Mouse (Mus musculus) thymus, adult 18-20 months (tissue): ENCODE measurements around the gene Nos1ap.

Experiments
- DNase-seq, 2 experiments: peaks; one replicate each; pipeline ENCODE4 v3.0.0; 2022; ENCODE audit warnings: mixed read lengths in 2 of 2

Nos1ap gene

DNA sequence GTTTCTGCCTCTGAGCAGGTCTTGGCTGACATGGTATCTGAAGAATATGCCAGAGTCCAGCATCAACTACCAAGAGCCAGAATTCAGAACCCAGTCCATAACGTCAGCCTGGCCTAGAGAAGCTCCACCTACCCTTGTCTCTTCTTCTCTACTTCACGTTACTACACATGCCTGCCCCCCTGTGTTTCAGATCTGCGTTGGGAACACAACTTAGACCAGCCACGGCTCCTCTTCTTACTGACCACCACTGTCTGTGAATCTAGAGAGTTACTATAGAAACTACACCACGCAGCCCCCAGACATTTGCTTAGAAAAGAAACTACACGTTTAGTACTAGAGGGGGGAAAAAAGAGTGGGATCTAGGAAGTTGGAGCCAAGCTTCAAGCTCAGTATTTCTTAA, 2.9 kb downstream of the Nos1ap start:
- no peak for DNase-seq

DNA sequence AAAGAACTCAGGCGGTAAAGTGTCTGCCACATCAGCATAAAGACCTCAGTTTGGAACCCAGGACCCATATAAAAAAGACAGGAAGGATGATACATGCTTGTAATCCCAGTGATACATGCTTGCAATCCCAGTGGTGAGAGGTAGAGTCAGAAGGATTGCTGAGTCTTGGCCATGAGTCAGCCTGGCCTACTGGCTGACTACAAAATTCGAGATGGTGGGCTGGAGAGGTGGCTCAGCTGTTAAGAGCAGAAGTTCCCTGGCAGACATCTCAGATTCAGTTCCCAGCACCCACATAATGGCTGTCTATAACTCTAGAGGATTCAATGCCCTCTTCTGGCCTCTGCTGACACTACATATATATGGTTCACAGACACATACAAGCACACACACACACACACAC, 5.7 kb downstream of the Nos1ap start:
- no peak for DNase-seq

DNA sequence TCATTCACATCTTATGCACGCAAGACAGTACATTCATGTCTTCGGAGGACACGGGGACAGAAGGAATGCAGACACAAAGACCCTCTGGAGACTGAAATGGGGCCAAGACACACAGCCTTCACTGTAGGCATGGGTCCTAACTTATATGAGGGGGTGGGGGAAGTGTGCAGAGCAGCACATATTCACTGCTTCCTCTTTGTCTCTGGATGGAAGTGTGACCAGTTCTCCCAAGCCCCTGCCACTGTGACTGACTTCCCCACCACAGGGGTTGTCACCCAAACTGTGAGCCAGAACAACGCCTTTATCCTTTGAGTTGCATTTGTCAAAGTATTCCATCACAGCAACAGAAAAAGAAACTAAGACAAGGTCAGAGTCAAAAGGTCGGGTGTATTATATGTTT, 7.3 kb downstream of the Nos1ap start:
- DNase-seq: no peak

DNA sequence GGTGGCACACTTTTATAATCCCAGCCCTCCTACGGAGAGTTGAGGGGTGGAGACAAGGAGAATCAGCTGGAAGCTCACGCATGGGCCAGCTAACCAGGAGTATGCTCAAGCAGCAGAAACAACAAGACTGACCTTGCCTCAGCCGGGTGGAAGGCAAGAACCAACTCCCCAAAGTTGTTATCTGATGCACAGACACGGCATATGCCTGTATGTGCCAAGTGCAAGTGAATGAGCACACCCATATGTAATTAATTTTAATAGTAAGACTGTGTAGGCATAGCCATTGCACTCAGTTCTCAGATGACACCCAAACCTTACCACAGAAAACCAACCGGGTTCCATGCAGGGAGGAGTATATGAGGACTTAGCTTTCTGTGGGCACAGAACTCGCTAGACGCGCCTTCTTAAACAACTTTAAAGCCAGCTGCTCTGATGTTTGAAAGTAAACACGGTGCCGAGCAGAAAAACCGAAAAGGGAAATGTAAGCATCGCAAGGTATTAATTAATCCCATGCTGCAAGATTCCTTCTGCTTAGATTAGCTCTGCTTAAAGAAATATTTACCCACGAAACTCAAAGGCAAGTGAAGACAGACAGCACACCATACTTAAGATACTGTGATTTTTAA, 9.1 kb downstream of the Nos1ap start:
- DNase-seq: no peak

DNA sequence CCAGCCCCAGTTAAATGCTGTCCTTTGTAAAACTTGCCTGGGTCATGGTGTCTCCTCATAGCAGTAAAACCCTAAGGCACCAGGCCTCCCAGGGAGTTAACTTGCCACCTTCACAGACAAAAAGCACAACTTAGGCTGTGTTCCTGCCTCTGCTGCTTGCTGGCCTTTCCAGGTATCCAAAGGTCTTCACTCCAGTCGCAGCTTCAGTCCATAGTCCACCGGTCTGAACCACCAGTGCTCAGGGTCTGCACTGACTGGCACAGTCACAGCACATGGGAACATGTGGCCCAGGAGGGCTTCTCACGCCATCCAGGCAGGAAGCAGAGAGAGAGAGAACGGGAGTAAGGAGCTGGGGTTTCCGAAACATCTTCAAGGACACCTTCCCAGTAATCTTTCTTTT, 10.2 kb downstream of the Nos1ap start:
- no peak for DNase-seq

DNA sequence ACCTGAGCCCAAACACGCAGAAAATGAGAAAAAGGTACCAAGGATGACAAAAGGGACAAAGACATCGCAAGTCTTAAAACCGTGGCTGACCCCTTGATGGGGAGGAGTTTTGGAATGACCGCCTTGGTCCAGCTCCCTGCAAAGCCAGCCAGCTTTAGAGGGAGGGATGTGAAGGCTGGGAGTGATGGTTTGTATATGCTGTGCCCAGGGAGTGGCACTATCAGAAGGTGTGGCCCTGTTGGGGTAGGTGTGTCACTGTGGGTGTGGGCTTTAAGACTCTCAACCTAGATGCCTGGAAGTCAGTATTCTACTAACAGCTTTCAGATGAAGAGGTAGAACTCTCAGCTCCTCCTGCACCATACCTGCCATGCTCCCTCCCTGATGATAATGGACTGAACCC, 10.6 kb downstream of the Nos1ap start:
- no peak for DNase-seq

DNA sequence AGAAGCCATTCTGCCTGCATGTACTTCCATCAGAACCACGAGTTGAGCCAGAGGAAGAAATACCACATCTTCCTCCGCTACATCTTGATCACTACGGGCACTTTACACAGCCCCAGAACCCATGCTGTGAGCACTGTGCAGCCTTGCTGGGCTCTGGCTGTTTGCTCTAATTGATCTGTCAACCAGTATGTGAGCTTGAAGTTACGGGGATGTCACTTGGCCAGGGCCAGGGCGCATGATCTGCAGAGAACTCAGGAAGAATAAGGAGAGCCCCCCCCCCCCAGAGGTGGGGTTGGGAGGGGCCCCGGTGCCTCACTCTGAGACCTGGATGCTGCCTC, 13.0 kb downstream of the Nos1ap start:
- DNase-seq: no peak

DNA sequence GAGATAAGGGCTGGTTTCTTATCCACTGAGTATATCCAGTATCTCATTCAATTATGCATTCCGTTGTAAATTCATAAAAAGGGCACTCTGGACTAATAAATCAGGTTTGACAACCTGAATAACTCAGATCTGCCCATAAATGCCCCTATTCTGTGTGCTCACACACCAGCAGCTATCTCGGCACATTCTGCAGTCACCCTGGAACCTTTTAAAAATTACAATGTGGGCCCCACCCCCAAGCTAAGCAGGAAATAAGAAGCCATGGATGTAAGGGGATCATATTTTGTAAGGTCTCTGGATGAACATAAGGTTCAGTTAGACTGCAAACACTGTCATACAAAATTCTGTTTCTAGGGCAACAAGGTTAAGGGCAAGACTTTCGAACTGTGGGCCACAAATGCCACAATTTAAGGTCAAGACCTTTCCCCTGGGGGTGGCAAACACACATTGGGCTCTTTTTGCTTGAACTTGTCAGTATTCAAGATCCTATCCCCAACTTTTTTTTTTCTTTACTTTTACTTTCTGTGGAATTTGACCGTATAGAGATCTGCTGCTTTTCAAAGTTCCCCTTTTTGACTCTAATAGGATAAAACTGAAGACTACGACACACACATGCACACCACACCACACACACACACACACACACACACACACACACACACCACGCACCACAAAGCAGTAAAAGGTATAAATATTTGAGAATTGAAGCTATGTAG, 13.5 kb downstream of the Nos1ap start:
- DNase-seq: no peak

DNA sequence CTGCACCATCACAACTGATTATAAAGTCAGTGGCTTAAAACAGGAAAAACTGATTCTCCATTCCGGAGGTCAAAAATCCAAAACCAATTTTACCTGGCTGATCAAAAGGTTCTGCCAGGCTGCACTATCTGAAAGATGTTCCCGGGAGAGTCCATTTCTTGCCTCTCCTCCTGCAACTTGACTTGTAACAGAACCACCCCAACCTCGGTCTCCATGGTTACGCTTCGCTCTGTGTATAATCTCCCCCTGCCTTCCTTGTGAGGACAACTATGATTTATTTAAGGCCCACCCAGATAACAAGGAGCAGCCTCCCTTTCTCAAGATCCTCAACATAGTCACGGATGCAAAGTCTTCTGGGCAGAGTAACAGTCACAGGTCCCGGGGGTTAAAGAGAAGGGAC, 16.5 kb downstream of the Nos1ap start:
- no peak for DNase-seq

DNA sequence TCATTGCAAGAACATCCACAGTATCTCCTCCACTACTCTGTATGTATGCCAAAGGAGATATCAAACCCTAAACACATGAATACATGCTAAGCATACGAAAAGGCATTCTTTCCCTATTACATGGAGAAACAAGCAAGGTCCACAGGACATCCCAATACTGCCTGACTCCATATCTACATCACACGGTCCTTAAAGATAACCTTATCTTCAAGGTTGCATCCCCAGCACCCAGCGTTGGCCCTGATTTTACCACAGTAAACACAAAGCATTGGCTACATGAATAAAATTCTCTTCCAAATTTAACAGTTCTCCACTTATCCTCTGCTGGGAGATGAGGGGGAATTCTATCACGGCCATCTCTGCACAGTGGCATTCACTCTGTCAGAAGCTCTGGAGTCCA, 22.7 kb downstream of the Nos1ap start:
- no peak for DNase-seq

DNA sequence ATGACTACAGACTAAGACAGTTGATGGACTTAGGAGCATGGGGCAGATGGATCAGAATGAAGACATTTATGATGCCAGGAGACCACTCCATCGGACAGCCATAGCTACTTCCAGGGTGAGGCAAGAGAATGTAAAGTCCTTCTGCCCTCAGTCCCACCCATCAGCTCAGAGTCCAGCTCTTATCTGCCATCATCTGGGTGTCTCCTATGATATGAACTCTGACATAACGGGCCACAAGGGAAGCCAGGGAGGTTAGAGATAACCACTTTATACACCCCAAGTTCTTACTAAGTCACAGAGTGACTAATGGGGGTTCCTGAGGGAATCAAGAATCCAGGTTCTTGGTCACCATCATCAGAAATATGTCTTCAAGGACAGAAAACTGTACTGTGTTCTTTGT, 23.1 kb downstream of the Nos1ap start:
- DNase-seq: no peak

DNA sequence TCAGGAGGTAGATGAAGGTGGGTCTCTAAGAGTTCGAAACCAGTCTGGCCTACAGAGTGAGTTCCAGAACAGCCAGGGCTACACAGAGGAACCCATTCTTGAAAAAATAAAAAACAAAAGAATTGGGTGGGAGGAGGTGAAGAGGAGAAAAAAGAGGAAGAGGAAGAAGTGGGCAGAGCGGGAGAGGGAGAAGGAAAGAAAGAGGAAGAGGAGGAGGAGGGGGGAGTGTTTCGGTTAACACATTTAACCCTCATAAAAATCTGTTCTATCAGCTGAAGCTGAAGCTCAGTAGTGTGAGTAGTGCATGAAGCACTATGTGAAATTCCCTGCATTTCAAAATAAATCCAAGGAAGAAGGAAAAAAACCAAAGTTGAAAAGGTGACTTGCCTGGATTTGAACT, 24.7 kb downstream of the Nos1ap start:
- no peak for DNase-seq

DNA sequence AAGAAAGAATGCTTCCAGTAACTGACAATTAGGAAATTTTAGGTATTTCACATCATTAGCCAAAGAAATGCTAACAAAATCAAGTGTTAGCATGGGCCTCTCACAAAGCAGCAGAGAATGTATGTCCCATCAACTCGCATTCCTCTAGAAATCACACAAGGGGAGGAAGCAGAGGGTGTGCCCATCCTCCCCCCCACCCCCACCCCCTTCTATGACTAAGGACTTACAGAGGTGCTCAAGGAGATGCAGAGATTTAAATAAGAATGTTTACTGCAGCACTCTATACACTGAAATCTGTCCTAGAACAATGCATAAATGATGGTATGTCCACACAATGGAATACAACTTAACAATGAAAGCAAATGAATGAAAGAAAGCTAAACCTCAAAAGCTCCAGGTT, 27.2 kb downstream of the Nos1ap start:
- DNase-seq: no peak

DNA sequence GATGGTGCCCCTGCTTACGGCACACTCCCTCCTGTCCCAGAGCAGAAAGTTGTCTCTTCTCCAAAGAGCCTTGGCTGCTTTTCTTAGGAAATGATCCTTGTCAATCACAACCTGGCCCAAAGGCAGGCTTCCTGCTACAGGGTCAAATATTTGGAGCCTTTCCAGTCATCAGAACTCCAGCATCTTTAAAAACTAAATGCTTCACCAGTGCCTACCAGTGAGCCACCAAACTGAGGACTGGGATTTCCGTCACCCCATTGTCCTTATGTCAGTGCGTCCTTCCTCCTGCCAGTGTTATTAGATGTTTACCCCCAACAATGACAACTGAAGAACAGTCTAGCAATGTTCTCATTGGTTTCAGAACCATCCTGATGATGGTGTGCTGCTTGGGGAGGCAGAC, 28.9 kb downstream of the Nos1ap start:
- DNase-seq: no peak

DNA sequence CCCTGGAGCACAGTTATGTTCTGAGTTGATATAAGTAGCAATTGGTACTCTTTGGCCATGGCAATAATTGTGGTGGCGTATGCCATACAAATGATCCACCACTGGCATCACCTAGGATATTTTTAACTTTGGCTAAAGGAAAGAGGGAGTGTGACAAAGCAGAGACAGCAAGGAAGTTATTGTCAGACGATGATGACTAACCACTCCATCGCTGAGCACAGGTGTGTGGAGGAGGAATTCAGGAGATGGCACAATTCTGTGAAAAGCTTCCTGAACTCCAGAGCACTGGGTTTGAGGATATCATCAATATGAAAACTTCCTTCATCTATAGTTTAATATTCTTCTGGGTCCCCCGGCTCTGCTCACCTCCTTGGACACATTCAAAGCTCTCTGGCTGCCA, 31.7 kb downstream of the Nos1ap start:
- DNase-seq: no peak

DNA sequence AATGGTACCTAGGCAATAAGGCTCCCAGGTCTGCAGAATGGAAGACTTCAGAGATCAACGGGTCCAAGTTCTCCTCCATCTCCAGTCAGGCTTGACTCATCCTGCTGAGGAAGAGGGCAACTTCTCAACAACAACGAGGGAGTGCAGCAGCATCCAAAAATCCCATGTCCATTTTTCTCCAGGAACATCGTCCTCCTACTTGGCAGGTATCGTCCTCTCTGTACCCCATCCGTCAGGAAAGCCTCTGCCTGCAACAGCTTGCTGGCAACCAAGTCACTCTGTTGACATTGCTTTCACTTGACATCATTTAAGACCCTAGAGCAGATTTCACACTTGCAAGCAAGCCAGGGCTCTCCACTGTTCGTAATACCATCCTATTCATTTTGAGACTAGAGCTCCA, 33.0 kb downstream of the Nos1ap start:
- DNase-seq: no peak

DNA sequence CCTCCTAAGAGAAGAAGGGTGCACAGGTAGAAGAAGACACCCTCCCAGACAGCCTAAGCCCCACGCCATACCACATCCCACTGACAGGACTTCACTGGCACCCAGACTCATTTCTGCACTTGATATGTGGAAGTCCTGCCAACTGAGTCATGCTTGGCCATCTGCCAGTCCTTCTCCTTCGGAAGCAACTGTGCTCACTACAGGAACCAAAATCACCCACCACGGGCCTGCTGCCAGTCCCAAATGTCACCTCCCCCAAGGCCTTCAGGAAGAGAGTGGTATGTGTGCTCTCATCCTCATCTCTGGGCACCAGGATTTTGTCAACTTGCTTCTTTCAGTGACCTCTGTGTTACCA, 34.7 kb downstream of the Nos1ap start:
- DNase-seq: no peak

DNA sequence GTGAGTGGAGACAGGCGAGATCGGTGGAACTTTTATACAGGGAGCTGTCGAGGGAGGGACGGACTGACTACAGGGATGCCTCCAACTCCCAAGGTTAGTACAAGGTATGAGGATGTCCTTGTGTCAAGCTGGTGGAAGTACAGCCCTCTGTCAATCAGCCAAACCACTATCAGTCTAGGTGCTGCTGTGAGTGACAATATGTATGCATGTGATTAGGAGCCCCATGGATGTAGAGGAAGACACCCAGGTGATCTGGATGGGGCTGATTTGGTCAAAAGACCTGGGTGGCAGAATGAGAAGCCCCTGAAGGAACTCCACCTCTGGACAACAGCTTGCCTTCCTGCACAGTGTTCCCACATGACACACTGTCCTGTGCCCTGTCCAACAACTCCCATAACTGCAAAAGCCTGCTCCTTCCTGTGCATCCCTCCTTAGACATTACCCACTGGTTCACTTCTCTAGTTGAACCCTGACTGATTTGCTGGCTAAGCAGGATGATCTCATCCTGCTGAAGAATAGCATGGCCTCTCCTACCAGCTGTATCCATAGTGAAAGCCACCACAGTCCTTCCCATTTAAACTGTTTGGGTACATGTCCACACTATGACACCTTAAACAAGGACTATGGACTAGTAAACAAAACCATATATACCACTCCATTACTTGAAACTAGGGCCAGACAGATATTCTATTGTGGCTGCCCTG, 35.3 kb downstream of the Nos1ap start:
- DNase-seq: no peak

DNA sequence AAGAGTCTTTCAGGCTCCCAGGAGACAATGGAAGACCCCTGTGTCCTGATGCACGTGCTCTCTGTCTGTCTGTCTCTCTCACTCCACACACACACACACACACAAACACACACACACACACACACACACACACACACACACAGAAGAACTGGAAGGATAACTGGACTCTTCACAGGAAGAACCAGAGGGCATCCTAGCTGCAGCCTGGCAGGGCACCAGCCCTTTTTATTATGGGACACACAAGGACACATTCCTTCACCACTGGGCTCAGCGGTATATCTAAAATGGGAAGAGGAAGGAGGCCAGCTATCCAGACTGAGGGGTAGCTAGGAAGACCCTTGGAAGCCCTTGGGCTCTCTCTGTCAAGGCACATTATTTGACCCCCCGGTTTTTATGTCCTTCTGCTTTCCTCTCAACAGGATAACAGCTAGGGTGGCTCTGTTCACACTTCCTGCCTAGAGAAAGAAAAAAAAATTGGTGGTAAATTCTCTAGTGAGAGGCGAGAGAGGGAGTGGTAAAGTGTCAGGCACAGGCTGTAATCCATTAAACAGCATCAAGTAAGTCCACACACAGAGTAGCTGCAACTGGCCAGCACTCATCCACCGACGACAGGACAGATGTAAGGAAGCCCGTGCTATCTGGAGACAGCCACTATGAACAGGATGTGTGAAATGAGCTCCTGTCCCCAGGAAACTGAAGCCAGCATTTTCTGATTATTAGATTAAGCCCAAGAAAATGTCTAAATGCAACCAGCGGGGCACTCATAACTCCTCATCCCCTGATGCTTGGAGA, 38.8 kb downstream of the Nos1ap start:
- DNase-seq: no peak

DNA sequence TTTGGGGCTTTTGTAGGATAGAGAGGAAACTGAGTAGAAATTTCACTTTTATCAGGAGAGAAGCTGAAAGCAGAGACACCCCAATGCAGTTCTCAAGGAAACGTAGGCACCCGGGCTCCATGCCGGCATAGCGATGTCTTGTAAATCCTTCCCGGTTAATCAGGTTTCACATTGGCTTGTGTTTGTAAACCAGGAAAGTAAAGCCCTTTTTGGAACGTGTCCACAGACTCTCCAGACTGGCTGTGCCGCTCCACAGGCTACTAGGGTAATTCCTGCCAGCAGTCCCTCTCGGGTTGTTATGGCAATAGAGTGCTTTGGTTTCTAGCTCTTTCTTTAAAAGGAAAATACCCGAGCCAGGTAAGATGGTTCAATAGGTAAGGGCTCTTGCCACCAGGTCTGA, 40.6 kb downstream of the Nos1ap start:
- no peak for DNase-seq

DNA sequence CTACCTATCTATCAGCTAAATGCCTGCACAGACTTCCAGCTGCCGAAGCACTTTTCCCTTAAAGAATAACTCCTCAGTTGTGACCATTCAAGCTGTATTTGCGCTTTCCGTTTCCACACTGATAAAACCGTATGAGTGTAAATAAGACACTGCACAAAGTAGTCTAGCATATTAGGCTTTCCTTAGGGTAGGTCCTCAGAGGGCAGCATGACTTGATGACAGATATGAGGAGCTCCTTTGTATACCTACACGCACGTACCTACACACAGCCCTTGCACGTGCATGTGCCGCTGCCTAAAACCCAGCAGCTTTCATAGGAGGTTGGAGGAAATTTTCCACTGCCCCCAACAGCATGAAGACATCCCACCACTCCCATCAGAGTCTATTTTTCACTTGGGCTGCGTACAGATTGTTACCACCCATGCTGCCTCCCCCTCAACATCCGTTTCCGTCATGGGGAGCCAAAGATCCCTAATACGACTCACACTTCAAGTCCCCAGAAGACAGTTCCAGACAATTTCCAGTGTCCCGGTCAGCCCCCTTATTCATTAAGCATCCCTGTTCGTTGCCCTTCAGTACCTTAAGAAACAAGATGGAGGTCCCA, 41.4 kb downstream of the Nos1ap start:
- DNase-seq: no peak

DNA sequence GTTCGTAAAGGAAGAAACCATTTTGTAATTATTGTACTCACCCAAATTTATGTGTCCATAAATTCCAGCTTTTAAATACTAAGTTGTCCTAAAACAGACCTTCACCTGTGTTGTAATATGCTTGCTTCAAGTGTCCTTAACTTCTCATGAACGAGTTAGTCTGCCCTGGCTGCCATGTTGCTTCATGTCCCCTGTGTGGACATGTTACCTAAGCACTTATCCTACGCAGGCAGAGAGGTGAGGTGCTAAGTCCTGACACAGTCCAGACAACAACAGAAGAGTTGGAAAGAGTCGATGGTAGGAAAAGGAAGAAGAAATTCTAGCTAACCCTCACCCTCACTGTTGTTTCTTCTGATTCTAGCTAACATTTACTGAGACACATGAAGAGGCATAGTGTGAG, 43.4 kb downstream of the Nos1ap start:
- DNase-seq: no peak

DNA sequence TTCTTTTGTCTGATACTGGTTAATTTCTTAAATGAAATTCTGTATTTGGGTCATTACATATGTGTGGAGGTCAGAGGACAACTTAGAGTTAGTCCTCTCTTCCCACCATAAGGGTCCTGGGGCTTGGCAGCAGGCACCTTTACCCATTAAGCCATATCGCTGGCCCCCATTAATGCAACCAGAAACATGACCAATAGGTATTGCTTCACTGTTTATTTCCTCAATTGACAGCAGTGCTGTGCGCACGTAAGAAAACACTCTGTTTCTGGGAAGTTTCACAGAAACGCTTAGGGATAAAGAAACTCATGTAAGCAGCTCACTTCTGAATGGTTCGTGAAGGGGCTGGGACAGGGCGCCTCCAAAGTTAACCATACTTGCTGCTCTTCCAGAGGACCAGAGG, 44.4 kb downstream of the Nos1ap start:
- DNase-seq: no peak
